Mouse (Mus musculus) cerebellum, adult 2 months (tissue): ENCODE results near the gene Gm17657. TPM values are rescaled to one million over a fixed set of nuclear protein-coding genes. Genes with fewer than 3 reads are reported as not detected.
A peak's percentile ranks its signal among the peaks of the same experiment; 100 is the strongest.

Source experiments
- DNase-seq, 2 experiments: peaks; one replicate each; pipeline ENCODE4 v3.0.0; 2021
- H3K27ac ChIP-seq: fragments of 200-500 bp; 2 replicates; pipeline ENCODE4 v1.5.1; 2012; ENCODE audit warnings: low read length, control low read depth, inconsistent platforms; ENCODE audit not compliant: insufficient read depth
- H3K27me3 ChIP-seq: fragments of 200-500 bp; 2 replicates; pipeline ENCODE4 v1.6.1; 2012; ENCODE audit warnings: inconsistent platforms, mild to moderate bottlenecking, low read length, moderate library complexity; ENCODE audit not compliant: control insufficient read depth, insufficient read depth
- H3K4me1 ChIP-seq: fragments of 200-500 bp; 2 replicates; pipeline ENCODE4 v1.6.1; 2011; ENCODE audit warnings: low read length; ENCODE audit not compliant: control insufficient read depth, insufficient read depth
- H3K4me3 ChIP-seq: fragments of 200-500 bp; replicated peaks from 2 replicates; pipeline ENCODE3; 2011; ENCODE audit warnings: mild to moderate bottlenecking, low read depth, low read length, control low read depth; ENCODE audit not compliant: insufficient read depth
- CTCF ChIP-seq: fragments of 200-500 bp; IDR thresholded peaks from 2 replicates; pipeline ENCODE4 v1.5.1; 2011; ENCODE audit warnings: low read depth, mild to moderate bottlenecking, control low read depth, low read length, moderate library complexity, borderline replicate concordance; ENCODE audit not compliant: insufficient read depth
- POLR2A ChIP-seq: fragments of 200-500 bp; IDR thresholded peaks from 2 replicates; pipeline ENCODE4 v1.6.1; 2011; ENCODE audit warnings: low read length, control low read depth, borderline replicate concordance; ENCODE audit not compliant: insufficient read depth
- WGBS: fragments of 180-500 bp; shearing (Covaris S2); methylation state at CpG from one replicate; pipeline ENCODE4 v1.1.7; 2018; 5-methylcytosine and 5-hydroxymethylcytosine counted together
- polyA plus RNA-seq: library from polyadenylated mRNA; depleted of rRNA; stranded (reverse); fragments of >200 nt; gene quantifications from 2 replicates; pipeline ENCODE4 v1.2.3, GENCODE M21; 2012; rRNA removed

Gene Gm17657
- not detected in 2 replicates for polyA plus RNA-seq

GRCm38 (mm10) chr17:29549543-29550428, at the start of gene Gm17657, which contains the start of gene Tbc1d22b:
Gene Gm17657 (minus strand): TSS chr17:29549638.
Gene Tbc1d22b (plus strand): TSS chr17:29549785.
- peak within 1 kb of the TSS; percentile 65; the same call in 1 of the 2 replicates for H3K27ac ChIP-seq
- peak; percentile 95 to 97 for DNase-seq

DNA sequence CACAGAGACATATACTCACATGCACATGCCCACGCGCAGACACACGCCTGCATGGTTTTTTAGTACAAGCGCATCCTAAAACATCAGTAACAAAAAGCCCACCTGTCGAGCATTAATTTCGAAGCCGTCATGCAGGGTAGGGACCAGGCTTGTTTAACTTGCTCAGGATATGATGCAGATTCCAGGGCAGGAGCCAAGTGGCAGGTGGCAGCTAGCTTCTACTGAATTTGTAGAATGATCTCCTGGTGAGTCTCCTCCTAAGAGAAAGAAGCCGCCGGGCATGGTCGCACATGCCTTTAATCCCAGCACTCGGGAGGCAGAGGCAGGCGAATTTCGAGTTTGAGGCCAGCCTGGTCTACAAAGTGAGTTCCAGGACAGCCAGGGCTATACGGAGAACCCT, 49.6 kb upstream of the Gm17657 start:
- peak; percentile 50 to 67 for DNase-seq
- no peaks in the 10 kb centered on the region for H3K27me3 ChIP-seq
- no peak overlapping the region for H3K4me3 ChIP-seq
- WGBS = 38% methylated on average over 14 of the region's 14 CpGs
- TF ChIP-seq POLR2A (no peak), CTCF (no peak)
- H3K27ac ChIP-seq = no peak overlapping the region
- peaks cover 45% of the 10 kb centered on the region for H3K4me1 ChIP-seq

More at GRCm38 (mm10) chr17:29549543-29550428, at the start of gene Gm17657, which contains the start of gene Tbc1d22b:
- Histone ChIP-seq H3K4me1 (no peaks in the 10 kb centered on the region), H3K27me3 (no peaks in the 10 kb centered on the region), H3K4me3 (peak within 1 kb of the TSS; percentile 84)
- peak; percentile 59; the same call in 1 of the 2 replicates for TF ChIP-seq POLR2A
- no peak for TF ChIP-seq CTCF
- under 1% methylated on average over 44 of the region's 44 CpGs for WGBS

DNA sequence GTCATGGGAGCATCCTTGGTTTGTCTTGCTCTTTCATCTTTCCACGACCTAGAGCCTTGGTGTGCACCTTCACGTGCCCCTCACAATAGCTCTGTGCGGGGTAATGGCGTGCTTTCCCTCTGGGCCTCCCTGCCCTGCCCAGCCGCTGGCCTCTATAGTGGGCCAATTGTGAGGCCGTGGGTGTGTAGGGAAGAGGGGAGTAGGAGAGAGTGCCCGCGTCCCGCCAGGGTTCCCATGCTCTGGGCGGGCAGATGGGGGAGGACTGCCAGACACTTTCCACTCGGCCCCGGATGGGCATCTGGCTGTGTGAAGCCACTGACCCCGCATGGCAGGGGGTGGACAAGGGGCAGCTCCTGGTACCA, 47.3 kb upstream of the Gm17657 start:
- H3K27ac ChIP-seq = peak overlapping the region; percentile 69
- WGBS = 41% methylated on average over 13 of the region's 13 CpGs
- no peak for DNase-seq
- TF ChIP-seq POLR2A (no peak), CTCF (no peak)
- no peaks in the 10 kb centered on the region for H3K27me3 ChIP-seq
- H3K4me1 ChIP-seq = peaks cover 47% of the 10 kb centered on the region
- H3K4me3 ChIP-seq = no peak overlapping the region

DNA sequence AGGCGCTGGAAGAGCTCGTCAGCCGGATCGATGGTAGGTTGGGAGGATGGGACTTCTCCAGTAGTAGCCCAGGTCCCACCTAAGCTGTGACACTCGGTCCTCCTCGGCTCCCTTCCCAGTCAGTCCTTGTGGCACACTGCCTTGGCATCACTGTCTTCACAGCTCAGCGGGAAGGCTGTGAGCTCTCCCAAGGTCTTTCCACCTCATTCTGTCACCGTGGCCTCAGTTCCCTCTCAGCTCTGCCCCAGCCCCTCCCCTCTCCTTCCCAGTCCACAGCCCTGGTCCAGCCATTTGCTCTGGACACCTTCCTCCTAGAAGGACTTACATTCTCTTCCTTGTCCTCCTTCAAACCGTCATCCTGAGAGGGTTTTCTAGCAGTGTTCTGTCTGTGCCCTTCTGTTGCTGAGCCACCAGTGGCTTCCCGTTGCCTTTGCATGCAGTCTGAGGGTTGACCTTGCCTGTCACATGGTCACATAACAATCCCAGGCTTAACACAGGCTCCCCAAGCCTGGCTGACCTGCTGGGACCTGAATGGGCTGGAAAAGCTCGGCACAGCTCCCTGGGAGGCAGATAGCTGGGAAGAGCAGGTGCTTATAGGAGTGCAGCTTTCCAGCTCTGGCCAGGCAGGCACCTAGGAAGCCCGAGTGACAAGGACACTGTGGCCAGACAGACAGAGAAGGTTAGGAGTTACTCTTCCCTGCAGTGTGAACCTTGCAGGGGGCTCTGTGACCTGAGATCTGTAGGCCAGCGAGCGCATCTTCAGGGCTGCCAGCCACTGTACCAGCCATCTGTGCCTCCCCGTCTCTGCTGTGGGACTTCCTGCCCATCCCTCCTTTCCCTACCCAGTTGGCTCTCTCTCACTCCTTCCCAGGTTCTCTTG, 46.7 kb upstream of the Gm17657 start:
- no peaks in the 10 kb centered on the region for H3K27me3 ChIP-seq
- 11% methylated on average over 15 of the region's 15 CpGs for WGBS
- peak overlapping the region; percentile 69 for H3K27ac ChIP-seq
- H3K4me1 ChIP-seq = peaks cover 47% of the 10 kb centered on the region
- DNase-seq = peak; percentile 79 to 85
- no peak overlapping the region for H3K4me3 ChIP-seq
- no peak for TF ChIP-seq CTCF
- no peak for TF ChIP-seq POLR2A

GRCm38 (mm10) chr17:29589221-29589898, 39.9 kb upstream of the Gm17657 start:
- H3K27me3 ChIP-seq = no peaks in the 10 kb centered on the region
- no peak overlapping the region for H3K27ac ChIP-seq
- peaks cover 3% of the 10 kb centered on the region for H3K4me1 ChIP-seq
- DNase-seq = no peak
- no peak for TF ChIP-seq CTCF
- TF ChIP-seq POLR2A = no peak
- H3K4me3 ChIP-seq = no peak overlapping the region
- 66% methylated on average over 11 of the region's 11 CpGs for WGBS

DNA sequence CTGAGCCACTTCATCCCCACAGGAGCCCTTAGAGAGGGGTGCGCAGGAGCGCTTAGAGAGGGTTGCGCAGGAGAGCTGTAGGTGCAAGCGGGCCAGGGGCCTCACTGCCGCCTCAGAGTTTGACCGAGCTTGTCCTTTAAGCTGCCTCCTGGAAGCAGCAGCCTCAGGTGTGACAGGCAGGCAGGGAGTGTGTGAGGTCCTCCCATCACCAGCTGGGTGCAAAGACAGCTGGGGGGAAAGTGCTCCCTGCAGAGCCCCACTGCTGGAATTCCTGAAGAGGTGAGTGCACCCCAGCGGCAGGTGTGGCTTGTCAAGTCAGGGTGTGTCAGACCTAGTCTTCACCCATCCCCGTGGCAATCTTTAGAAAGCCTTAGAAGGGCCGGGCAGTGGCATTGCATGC, 37.5 kb upstream of the Gm17657 start:
- no peak overlapping the region for H3K27ac ChIP-seq
- no peaks in the 10 kb centered on the region for H3K4me1 ChIP-seq
- no peak for DNase-seq
- TF ChIP-seq CTCF (no peak), POLR2A (no peak)
- H3K4me3 ChIP-seq = no peak overlapping the region
- no peaks in the 10 kb centered on the region for H3K27me3 ChIP-seq
- 87% methylated on average over 9 of the region's 9 CpGs for WGBS

DNA sequence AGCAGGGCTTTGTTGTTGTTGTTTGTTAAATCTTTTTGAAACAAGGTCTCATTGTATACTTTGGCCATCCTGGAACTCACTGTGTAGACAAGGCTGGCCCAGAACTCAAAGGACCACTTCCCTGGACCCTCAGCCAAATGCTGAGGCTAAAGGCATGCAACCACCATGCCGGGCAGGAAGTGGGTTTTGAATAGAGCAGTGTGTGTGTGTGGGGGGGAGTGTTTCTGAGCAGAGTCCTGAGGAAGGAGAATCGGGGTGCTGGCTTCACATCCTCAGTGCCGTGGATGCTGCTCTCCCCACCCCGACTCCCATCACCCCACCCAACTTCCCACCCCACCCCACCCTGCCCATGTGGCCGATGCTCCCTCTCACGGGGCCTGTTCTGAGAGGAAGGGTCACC, 36.0 kb upstream of the Gm17657 start:
- Histone ChIP-seq H3K27ac (no peak overlapping the region), H3K4me3 (no peak overlapping the region), H3K27me3 (no peaks in the 10 kb centered on the region), H3K4me1 (no peaks in the 10 kb centered on the region)
- TF ChIP-seq CTCF = no peak
- 93% methylated on average over 6 of the region's 6 CpGs for WGBS
- DNase-seq = no peak
